Mouse (Mus musculus) kidney, embryonic 14.5 days (tissue): ENCODE data around the gene Mnt. TPM values are rescaled to one million over a fixed set of nuclear protein-coding genes. Genes with fewer than 3 reads are reported as not detected.
"Not testable (repeated sequence)": the region's sequence is repeated elsewhere in the genome, so short reads cannot be mapped to it uniquely, and the experiment has no call there.

ENCODE experiments used
- ATAC-seq: fragments of 200-750 bp; cut with Nextera tagmentation; 2 replicates; pipeline ENCODE4 v1.8.0; 2017; ENCODE audit warnings: moderate number of reproducible peaks, mild to moderate bottlenecking, moderate TSS enrichment, moderate library complexity; ENCODE audit not compliant: low FRiP score, low TSS enrichment
- H3K27ac ChIP-seq: fragments of 300-500 bp; sonication (generic); 2 replicates; pipeline ENCODE4 v1.5.1; 2014; ENCODE audit warnings: low read depth, mild to moderate bottlenecking, low read length, moderate library complexity, mixed read lengths
- H3K27me3 ChIP-seq: fragments of 300-500 bp; sonication (generic); 2 replicates; pipeline ENCODE4 v1.6.1; 2014; ENCODE audit warnings: mild to moderate bottlenecking, low read length; ENCODE audit not compliant: control insufficient read depth, insufficient read depth
- H3K36me3 ChIP-seq: fragments of 300-500 bp; sonication (generic); 2 replicates; pipeline ENCODE4 v1.6.1; 2014; ENCODE audit warnings: low read length, mixed read lengths; ENCODE audit not compliant: control insufficient read depth, insufficient read depth
- H3K4me1 ChIP-seq: fragments of 300-500 bp; sonication (generic); 2 replicates; pipeline ENCODE4 v1.6.1; 2014; ENCODE audit warnings: low read length, mixed read lengths; ENCODE audit not compliant: control insufficient read depth, insufficient read depth
- H3K4me2 ChIP-seq: fragments of 300-500 bp; sonication (generic); replicated peaks from 2 replicates; pipeline ENCODE4 v1.6.1; 2014; ENCODE audit warnings: low read depth, mild to moderate bottlenecking, low read length
- H3K4me3 ChIP-seq: fragments of 300-500 bp; sonication (generic); 2 replicates; pipeline ENCODE4 v1.5.1; 2014; ENCODE audit warnings: mild to moderate bottlenecking, low read length
- H3K9ac ChIP-seq: fragments of 300-500 bp; sonication (generic); 2 replicates; pipeline ENCODE4 v1.6.1; 2014; ENCODE audit warnings: low read depth, mild to moderate bottlenecking, low read length, moderate library complexity
- H3K9me3 ChIP-seq: fragments of 300-500 bp; sonication (generic); 2 replicates; pipeline ENCODE4 v1.6.1; 2016; ENCODE audit warnings: low read length; ENCODE audit not compliant: control insufficient read depth
- WGBS: fragments of 180-500 bp; shearing (Covaris S2); extraction: QIAGEN DNeasy Blood & Tissue Kit; methylation state at CpG from one replicate; pipeline ENCODE4 v1.1.7; 2014; 5-methylcytosine and 5-hydroxymethylcytosine counted together
- polyA plus RNA-seq: library from polyadenylated mRNA; unstranded; fragments of >200 nt; fragmentation: Nextera tagmentation; extraction: Ambion mirVana; gene quantifications from 2 replicates; pipeline ENCODE4 v1.2.1, GENCODE M21; 2014

Mnt gene
- polyA plus RNA-seq: 4.9 and 6.6 TPM in 2 replicates

DNA sequence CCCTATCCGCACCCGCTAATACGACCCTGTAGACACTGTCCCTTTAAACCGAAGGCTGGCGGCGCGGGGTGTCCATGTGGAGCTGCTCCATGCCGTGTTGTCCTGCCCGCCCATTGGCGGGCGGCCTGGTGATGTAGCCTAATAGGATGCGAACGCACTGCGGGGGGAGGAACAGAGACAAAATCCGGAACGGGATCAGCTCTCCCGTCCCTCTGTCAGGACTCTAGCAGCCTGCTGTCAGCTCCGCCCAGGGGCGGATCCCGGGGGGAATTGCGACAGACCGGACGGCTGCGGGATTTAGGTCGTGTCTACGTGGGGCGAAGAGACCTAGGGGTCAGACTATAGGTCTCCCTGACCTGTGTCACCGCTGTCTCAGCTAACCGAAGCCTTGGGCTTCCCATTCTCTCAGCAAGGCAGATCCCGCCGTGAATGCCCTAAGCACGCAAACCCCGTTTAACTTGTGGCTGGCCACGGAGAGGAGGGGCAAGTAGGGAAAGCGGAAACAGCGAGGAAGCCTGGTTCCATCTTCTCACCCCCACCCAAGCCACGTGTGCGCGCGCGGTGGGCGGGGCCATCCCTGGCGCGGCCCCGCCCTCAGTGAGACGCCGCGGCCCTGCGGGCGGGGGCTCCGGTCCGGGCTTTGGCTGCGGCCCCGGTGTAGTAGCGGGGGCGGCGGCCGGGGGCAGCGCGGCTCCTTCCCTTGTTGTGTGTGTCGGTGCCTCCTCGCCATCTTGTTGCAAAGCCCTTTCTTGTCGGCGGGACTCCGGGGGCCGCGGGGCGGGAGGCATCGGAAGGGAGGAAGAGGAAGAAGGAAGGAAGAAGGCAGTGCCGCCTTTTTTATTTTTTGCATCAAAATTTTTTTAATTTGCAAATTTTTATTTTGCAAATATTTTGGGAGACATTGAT lies at the start of gene Mnt:
Gene Mnt, plus strand, starts transcription at position 665 of the 906 bp plus-strand sequence.
- peak; percentile 87 for ATAC-seq
- peak within 1 kb of the TSS; percentile 92 for H3K4me3 ChIP-seq
- H3K9me3 ChIP-seq: no peaks in the 10 kb centered on the region
- H3K27me3 ChIP-seq: no peaks in the 10 kb centered on the region
- peak within 1 kb of the TSS; percentile 80 for H3K9ac ChIP-seq
- H3K36me3 ChIP-seq: no peaks in the 10 kb centered on the region
- H3K27ac ChIP-seq: peak within 1 kb of the TSS; percentile 90
- peaks cover 40% of the 10 kb centered on the region for H3K4me1 ChIP-seq
- WGBS: under 1% methylated on average over 70 of the region's 70 CpGs
- H3K4me2 ChIP-seq: peak within 1 kb of the TSS; percentile 90

- no peak overlapping the region for H3K4me2 ChIP-seq
- no peak overlapping the region for H3K27ac ChIP-seq
- peaks cover 77% of the 10 kb centered on the region for H3K36me3 ChIP-seq
- no peaks in the 10 kb centered on the region for H3K27me3 ChIP-seq
- no peak overlapping the region for H3K9ac ChIP-seq
- no peak overlapping the region for H3K4me3 ChIP-seq
- WGBS: 92% methylated on average over 4 of the region's 4 CpGs
- ATAC-seq: no peak
- H3K4me1 ChIP-seq: no peaks in the 10 kb centered on the region
- no peaks in the 10 kb centered on the region for H3K9me3 ChIP-seq
Measured at GRCm38 (mm10) chr11:74792874-74793273, 37.8 kb upstream of the Mnt start.

DNA sequence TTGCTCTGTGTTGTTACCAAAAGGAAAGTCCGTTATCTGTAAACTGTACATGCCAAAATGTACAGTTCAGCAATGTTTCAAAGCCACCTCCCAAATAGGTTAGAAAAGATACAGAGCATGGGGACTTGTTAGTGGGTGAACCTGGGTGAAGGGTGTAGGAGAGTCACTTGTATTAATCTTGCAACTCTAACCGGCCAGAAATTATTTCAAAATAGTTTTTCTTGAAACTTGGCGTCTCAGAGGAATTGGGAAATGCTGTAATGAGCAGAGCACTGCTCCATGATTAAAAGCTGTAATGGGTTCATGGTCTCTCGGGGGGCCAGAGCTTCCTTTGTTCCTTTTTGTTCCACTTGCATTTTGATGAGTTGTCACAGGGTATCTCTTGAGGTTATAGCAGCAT lies 30.1 kb upstream of the Mnt start:
- Histone ChIP-seq H3K27me3 (no peaks in the 10 kb centered on the region), H3K27ac (no peak overlapping the region), H3K9ac (no peak overlapping the region), H3K9me3 (no peaks in the 10 kb centered on the region), H3K4me1 (no peaks in the 10 kb centered on the region), H3K36me3 (peaks cover 56% of the 10 kb centered on the region), H3K4me2 (no peak overlapping the region), H3K4me3 (no peak overlapping the region)
- WGBS: 92% methylated on average over 4 of the region's 4 CpGs
- ATAC-seq: no peak

DNA sequence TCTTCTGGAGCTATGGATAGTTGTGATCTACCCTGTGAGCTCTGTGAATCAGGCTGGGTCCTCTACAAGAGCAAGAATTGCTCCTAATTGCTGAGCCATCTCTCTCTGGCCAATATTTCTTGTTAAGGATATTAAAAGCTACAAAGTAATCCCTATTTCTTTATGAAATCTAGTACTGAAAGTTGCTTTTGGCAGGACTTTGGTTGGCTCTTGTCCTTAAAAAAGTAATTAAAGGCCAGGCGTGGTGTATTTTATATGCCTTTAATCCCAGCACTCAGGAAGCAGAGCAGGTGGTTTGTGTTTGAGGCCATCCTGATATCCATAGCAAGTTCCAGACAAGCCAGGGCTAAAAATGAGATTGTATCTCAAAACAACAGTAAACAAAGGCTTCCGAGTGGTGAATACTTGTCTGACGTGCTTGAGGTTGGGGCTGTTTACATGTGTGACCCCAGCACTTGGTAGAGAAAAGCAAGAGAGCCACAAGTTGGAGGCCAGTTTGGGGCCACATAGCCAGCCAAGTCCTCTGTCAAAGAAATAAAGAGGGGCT lies 26.6 kb upstream of the Mnt start:
- no peak overlapping the region for H3K4me3 ChIP-seq
- no peaks in the 10 kb centered on the region for H3K4me1 ChIP-seq
- WGBS: 89% methylated on average over 3 of the region's 3 CpGs
- H3K36me3 ChIP-seq: peaks cover 55% of the 10 kb centered on the region
- H3K4me2 ChIP-seq: no peak overlapping the region
- no peaks in the 10 kb centered on the region for H3K9me3 ChIP-seq
- H3K9ac ChIP-seq: no peak overlapping the region
- no peak for ATAC-seq
- no peaks in the 10 kb centered on the region for H3K27me3 ChIP-seq
- no peak overlapping the region for H3K27ac ChIP-seq

- H3K9ac ChIP-seq: no peak overlapping the region
- peaks cover 43% of the 10 kb centered on the region for H3K36me3 ChIP-seq
- 93% methylated on average over 6 of the region's 6 CpGs for WGBS
- H3K4me2 ChIP-seq: no peak overlapping the region
- no peak overlapping the region for H3K27ac ChIP-seq
- H3K9me3 ChIP-seq: no peaks in the 10 kb centered on the region
- H3K4me3 ChIP-seq: no peak overlapping the region
- H3K4me1 ChIP-seq: no peaks in the 10 kb centered on the region
- no peak for ATAC-seq
- no peaks in the 10 kb centered on the region for H3K27me3 ChIP-seq
Measured at GRCm38 (mm10) chr11:74807246-74807882, 23.4 kb upstream of the Mnt start.

- no peaks in the 10 kb centered on the region for H3K27me3 ChIP-seq
- H3K9me3 ChIP-seq: no peaks in the 10 kb centered on the region
- H3K36me3 ChIP-seq: peaks cover 39% of the 10 kb centered on the region
- no peak overlapping the region for H3K9ac ChIP-seq
- H3K4me1 ChIP-seq: no peaks in the 10 kb centered on the region
- no peak overlapping the region for H3K4me3 ChIP-seq
- no peak overlapping the region for H3K27ac ChIP-seq
- no peak overlapping the region for H3K4me2 ChIP-seq
- 96% methylated on average over 6 of the region's 6 CpGs for WGBS
- no peak for ATAC-seq
Measured at GRCm38 (mm10) chr11:74808251-74808853, 22.4 kb upstream of the Mnt start.

DNA sequence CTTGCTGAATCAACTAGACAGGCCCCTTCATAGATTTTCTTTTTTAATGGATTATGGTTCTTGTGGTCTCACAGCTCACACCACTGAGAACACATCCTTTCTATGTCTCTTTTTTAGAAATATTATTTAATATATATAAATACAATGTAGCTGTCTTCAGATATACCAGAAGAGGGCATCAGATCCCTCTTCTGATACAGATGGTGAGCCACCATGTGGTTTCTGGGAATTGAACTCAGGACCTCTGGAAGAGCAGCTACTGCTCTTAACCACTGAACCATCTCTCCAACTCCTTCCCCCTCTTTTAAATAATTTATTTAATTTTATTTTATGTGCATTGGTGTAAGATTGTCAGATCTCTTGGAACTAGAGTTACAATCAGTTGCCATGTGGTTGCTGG lies 20.6 kb upstream of the Mnt start:
- H3K4me2 ChIP-seq: no peak overlapping the region
- ATAC-seq: no peak
- H3K4me1 ChIP-seq: no peaks in the 10 kb centered on the region
- H3K27ac ChIP-seq: no peak overlapping the region
- H3K9me3 ChIP-seq: no peaks in the 10 kb centered on the region
- H3K27me3 ChIP-seq: no peaks in the 10 kb centered on the region
- H3K4me3 ChIP-seq: no peak overlapping the region
- H3K36me3 ChIP-seq: peaks cover 37% of the 10 kb centered on the region
- no peak overlapping the region for H3K9ac ChIP-seq

DNA sequence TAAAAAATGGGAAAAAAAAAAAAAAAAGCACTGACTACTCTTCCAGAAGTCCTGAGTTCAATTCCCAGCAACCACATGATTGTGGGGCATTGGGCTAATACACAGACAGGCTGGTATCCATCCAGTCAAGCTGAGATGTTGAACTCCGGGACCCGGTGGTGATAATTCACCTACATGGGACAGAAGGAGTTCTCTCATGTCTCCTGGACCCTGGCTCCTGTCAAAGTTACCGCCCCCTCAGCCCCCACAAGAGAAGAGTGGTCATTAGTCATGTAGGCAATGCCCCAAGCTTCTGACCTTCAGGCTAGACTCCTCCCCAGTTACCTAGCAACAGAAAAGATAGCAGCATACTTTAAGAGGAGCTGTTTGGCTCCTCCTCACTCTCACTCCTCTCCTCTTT lies 19.7 kb upstream of the Mnt start:
- WGBS: 26% methylated on average over 3 of the region's 3 CpGs
- not testable (repeated sequence) for H3K9ac ChIP-seq, H3K4me3 ChIP-seq, H3K4me1 ChIP-seq, H3K9me3 ChIP-seq, H3K4me2 ChIP-seq, H3K27ac ChIP-seq, H3K27me3 ChIP-seq
- peak; percentile 87 for ATAC-seq
- peaks cover 30% of the 10 kb centered on the region for H3K36me3 ChIP-seq
